Mouse (Mus musculus) hindbrain, embryonic 11.5 days (tissue): ENCODE data around the gene Nr2e1. TPM values are rescaled to one million over a fixed set of nuclear protein-coding genes. Genes with fewer than 3 reads are reported as not detected.

Source experiments
- ATAC-seq: fragments of 200-750 bp; cut with Nextera tagmentation; 2 replicates; pipeline ENCODE4 v1.8.0; 2017; ENCODE audit warnings: mild to moderate bottlenecking, moderate TSS enrichment, moderate library complexity; ENCODE audit not compliant: low FRiP score
- DNase-seq: peaks from one replicate; pipeline ENCODE4 v3.0.0-alpha.2; 2015; ENCODE audit warnings: low spot score
- H3K27ac ChIP-seq: fragments of 300-500 bp; sonication (generic); 2 replicates; pipeline ENCODE4 v1.5.1; 2014; ENCODE audit warnings: mild to moderate bottlenecking, low read depth, low read length
- H3K27me3 ChIP-seq: fragments of 300-500 bp; sonication (generic); 2 replicates; pipeline ENCODE4 v1.6.1; 2014; ENCODE audit warnings: mild to moderate bottlenecking, low read length, moderate library complexity, mixed read lengths; ENCODE audit not compliant: control insufficient read depth, insufficient read depth
- H3K36me3 ChIP-seq: fragments of 300-500 bp; sonication (generic); 2 replicates; pipeline ENCODE4 v1.6.1; 2014; ENCODE audit warnings: mild to moderate bottlenecking, low read length, moderate library complexity, mixed read lengths; ENCODE audit not compliant: control insufficient read depth, insufficient read depth
- H3K4me1 ChIP-seq: fragments of 300-500 bp; sonication (generic); replicated peaks from 2 replicates; pipeline ENCODE4 v1.6.1; 2014; ENCODE audit warnings: low read length, mixed read lengths; ENCODE audit not compliant: control insufficient read depth, insufficient read depth
- H3K4me2 ChIP-seq: fragments of 300-500 bp; sonication (generic); replicated peaks from 2 replicates; pipeline ENCODE4 v1.6.1; 2014; ENCODE audit warnings: mild to moderate bottlenecking, low read depth, low read length
- H3K4me3 ChIP-seq: fragments of 300-500 bp; sonication (generic); 2 replicates; pipeline ENCODE4 v1.5.1; 2014; ENCODE audit warnings: low read depth, low read length
- H3K9ac ChIP-seq: fragments of 300-500 bp; sonication (generic); 2 replicates; pipeline ENCODE4 v1.6.1; 2014; ENCODE audit warnings: low read depth, low read length
- H3K9me3 ChIP-seq: fragments of 300-500 bp; sonication (generic); 2 replicates; pipeline ENCODE4 v1.6.1; 2016; ENCODE audit warnings: low read length; ENCODE audit not compliant: control insufficient read depth
- polyA plus RNA-seq: library from polyadenylated mRNA; unstranded; fragments of >200 nt; fragmentation: Nextera tagmentation; extraction: Ambion mirVana; gene quantifications from 2 replicates; pipeline ENCODE4 v1.2.1, GENCODE M21; 2014

Nr2e1 gene
- polyA plus RNA-seq, 1 experiment from 2014 or later, result 0.71 TPM

DNA sequence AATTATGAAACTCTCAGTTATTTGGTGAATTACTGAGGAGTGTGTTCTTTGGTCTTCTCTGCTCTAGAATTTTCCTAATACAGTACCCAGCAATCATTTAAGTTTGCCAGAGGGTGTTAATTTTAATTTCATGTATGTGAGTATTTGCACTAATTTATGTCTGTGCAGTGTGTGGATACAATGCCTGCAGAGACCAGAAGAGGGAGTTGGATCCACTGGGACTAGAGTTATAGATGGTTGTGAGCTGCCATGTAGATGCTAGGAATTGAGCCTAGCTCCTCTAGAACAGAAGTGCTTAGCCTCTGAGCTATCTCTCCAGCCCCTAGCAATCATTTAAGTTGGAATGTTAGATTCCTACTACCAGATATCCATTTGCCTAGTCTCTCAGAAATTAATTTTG, 69.3 kb downstream of the Nr2e1 start:
- Histone ChIP-seq H3K4me3 (no peak overlapping the region), H3K9me3 (no peaks in the 10 kb centered on the region), H3K4me2 (no peak overlapping the region), H3K36me3 (no peaks in the 10 kb centered on the region), H3K27ac (no peak overlapping the region), H3K4me1 (no peaks in the 10 kb centered on the region), H3K9ac (no peak overlapping the region), H3K27me3 (no peaks in the 10 kb centered on the region)
- DNase-seq (no peak), ATAC-seq (no peak)

Other genes with a start within 250 kb of the Nr2e1 start
- gene Afg1l, start 105.1 kb downstream of the Nr2e1 start, polyA plus RNA-seq, result 5.1 and 6.2 TPM in 2 replicates
- 227 and 238 TPM in 2 replicates for gene Snx3, start 81.6 kb downstream of the Nr2e1 start, polyA plus RNA-seq
- 20.2 and 23.1 TPM in 2 replicates for gene Ostm1, start 190 bp upstream of the Nr2e1 start, polyA plus RNA-seq
- gene Sec63, start 177.9 kb upstream of the Nr2e1 start, polyA plus RNA-seq, result 30.7 and 31.5 TPM in 2 replicates